Mouse (Mus musculus): ENCODE data around the gene Nmrk1.

- TF ChIP-seq EP300 (IDR thresholded peaks at IDR 0.05; ENCODE audit: low read depth) (peak; percentile 31; the same call in 1 of the 2 replicates), CTCF (IDR thresholded peaks at IDR 0.05; ENCODE audit: low read depth) (no peak)
These were observed 12.3 kb downstream of the Nmrk1 start for GRCm38 (mm10) chr19:18644084-18644483.
